1 mouse cellular context compared by ENCODE assay signal in genomic region chr17:37065993-37066392, GRCm38 (mm10).
TF ChIP-seq lines count a peak whose summit lies in the region.

No protein-coding gene starts in this region.

TF ChIP-seq in MEL, 35 proteins besides CTCF, POLR2A, EP300 and RAD21 (continued from another document):
- TF ChIP-seq TCF12 (IDR thresholded peaks at IDR 0.05; ENCODE audit: low read depth, low read length) (peak; percentile 27; the same call in 1 of the 2 replicates), POLR2AphosphoS2 (IDR thresholded peaks at IDR 0.05; ENCODE audit: low read length) (no peak), ELF1 (IDR thresholded peaks at IDR 0.05; ENCODE audit: low read depth, low read length) (peak; percentile 9; the same call in 1 of the 2 replicates), SMC3 (IDR thresholded peaks at IDR 0.05; ENCODE audit: low read depth, low read length) (no peak), ZMIZ1 (IDR thresholded peaks at IDR 0.05; ENCODE audit: low read depth, low read length) (no peak), ZKSCAN1 (IDR thresholded peaks at IDR 0.05; ENCODE audit: low read depth, low read length) (no peak), MEF2A (IDR thresholded peaks at IDR 0.05; ENCODE audit: extremely low read depth, insufficient replicate concordance, low read depth, low read length, poor library complexity, severe bottlenecking) (no peak), HCFC1 (IDR thresholded peaks at IDR 0.05; ENCODE audit: low read depth, low read length) (0 out of 2 replicates have a peak, but pooled peaks have one; percentile 13), UBTF (IDR thresholded peaks at IDR 0.05; ENCODE audit: borderline replicate concordance, insufficient read depth, low read depth, low read length) (no peak), E2F4 (IDR thresholded peaks at IDR 0.05; ENCODE audit: borderline replicate concordance, low read depth, low read length) (no peak), NRF1 (IDR thresholded peaks at IDR 0.05; ENCODE audit: insufficient read depth, low read depth, low read length, poor library complexity, severe bottlenecking) (no peak), KAT2A (conservative IDR thresholded peaks at IDR 0.05; ENCODE audit: low read depth, low read length) (no peak), ETS1 (IDR thresholded peaks at IDR 0.05; ENCODE audit: low read depth, low read length) (peak; percentile 50; the same call in 1 of the 2 replicates), ZNF384 (IDR thresholded peaks at IDR 0.05; ENCODE audit: low read depth, low read length) (peak; percentile 95), GATA1 (IDR thresholded peaks at IDR 0.05; ENCODE audit: low read depth, low read length) (peak; percentile 84), MXI1 (IDR thresholded peaks at IDR 0.05; ENCODE audit: low read depth, low read length) (no peak), MAFK (IDR thresholded peaks at IDR 0.05; ENCODE audit: borderline replicate concordance, low read depth, low read length) (0 out of 2 replicates have a peak, but pooled peaks have one; percentile 28), SIN3A (IDR thresholded peaks at IDR 0.05; ENCODE audit: low read length) (no peak), RCOR1 (IDR thresholded peaks at IDR 0.05; ENCODE audit: low read depth, low read length) (peak; percentile 71), MAX (IDR thresholded peaks at IDR 0.05; ENCODE audit: low read length) (no peak), USF1 (IDR thresholded peaks at IDR 0.05; ENCODE audit: low read depth, low read length) (no peak)
